Mouse (Mus musculus): Measurements from ENCODE around the gene Tnnc2. TPM values are rescaled to one million over a fixed set of nuclear protein-coding genes. Genes with fewer than 3 reads are reported as not detected.

The Tnnc2 gene
- 5.1 and 8.4 TPM in 2 replicates for polyA plus RNA-seq (2015; fragmentation: Nextera tagmentation; extraction: Ambion mirVana)

- H3K9ac ChIP-seq: no peak within 1 kb of the TSS
- 65% methylated on average over 8 of the region's 8 CpGs for WGBS (ENCODE audit: insufficient replicate concordance)
- H3K9me3 ChIP-seq (replicated peaks): no peaks in the 10 kb centered on the region
- peaks cover 63% of the 10 kb centered on the region for H3K27me3 ChIP-seq
- H3K27ac ChIP-seq: no peak within 1 kb of the TSS
- ATAC-seq (ENCODE audit: low read depth): no peak
- DNase-seq: no peak
- no peak within 1 kb of the TSS for H3K4me2 ChIP-seq
- H3K4me1 ChIP-seq (replicated peaks): peaks cover 16% of the 10 kb centered on the region
- no peak within 1 kb of the TSS for H3K4me3 ChIP-seq (replicated peaks)
- no peaks in the 10 kb centered on the region for H3K36me3 ChIP-seq
Observed at GRCm38 (mm10) chr2:164779481-164780086, at the start of gene Tnnc2. TSS of gene Tnnc2 (minus strand) at chr2:164779967.

- WGBS (ENCODE audit: insufficient replicate concordance): 82% methylated on average over 1 of the region's 1 CpGs
- H3K4me2 ChIP-seq: no peak overlapping the region
- no peak for DNase-seq
Observed at GRCm38 (mm10) chr2:164829090-164829489, 49.3 kb upstream of the Tnnc2 start.

GRCm38 (mm10) chr2:164828437-164828836, 48.7 kb upstream of the Tnnc2 start, which contains the start of gene Spata25:
TSS of gene Spata25 (minus strand) at chr2:164828537.
- Histone ChIP-seq H3K27ac (0 out of 2 replicates have a peak within 1 kb of the TSS, but pooled peaks have one; percentile 36), H3K4me2 (no peak within 1 kb of the TSS), H3K36me3 (peaks cover 33% of the 10 kb centered on the region), H3K9ac (0 out of 2 replicates have a peak within 1 kb of the TSS, but pooled peaks have one; percentile 7), H3K4me1 (replicated peaks) (peaks cover 39% of the 10 kb centered on the region), H3K27me3 (no peaks in the 10 kb centered on the region), H3K9me3 (replicated peaks) (no peaks in the 10 kb centered on the region), H3K4me3 (replicated peaks) (no peak within 1 kb of the TSS)
- no peak for DNase-seq
- 68% methylated on average over 6 of the region's 6 CpGs for WGBS (ENCODE audit: insufficient replicate concordance)
- no peak for ATAC-seq (ENCODE audit: low read depth)

More at GRCm38 (mm10) chr2:164829090-164829489, 49.3 kb upstream of the Tnnc2 start:
- Histone ChIP-seq H3K36me3 (peaks cover 33% of the 10 kb centered on the region), H3K9me3 (replicated peaks) (no peaks in the 10 kb centered on the region), H3K4me1 (replicated peaks) (peaks cover 37% of the 10 kb centered on the region), H3K4me3 (replicated peaks) (no peak overlapping the region), H3K27me3 (no peaks in the 10 kb centered on the region), H3K27ac (no peak overlapping the region), H3K9ac (no peak overlapping the region)
- ATAC-seq (ENCODE audit: low read depth): no peak

GRCm38 (mm10) chr2:164827146-164827850, 47.5 kb upstream of the Tnnc2 start:
- no peak for ATAC-seq (ENCODE audit: low read depth)
- Histone ChIP-seq H3K4me1 (replicated peaks) (peaks cover 33% of the 10 kb centered on the region), H3K4me2 (no peak overlapping the region), H3K27ac (peak overlapping the region; percentile 36; the same call in 1 of the 2 replicates), H3K9ac (0 out of 2 replicates have a peak overlapping the region, but pooled peaks have one; percentile 7), H3K36me3 (peaks cover 33% of the 10 kb centered on the region), H3K9me3 (replicated peaks) (no peaks in the 10 kb centered on the region), H3K27me3 (no peaks in the 10 kb centered on the region), H3K4me3 (replicated peaks) (no peak overlapping the region)
- 64% methylated on average over 16 of the region's 16 CpGs for WGBS (ENCODE audit: insufficient replicate concordance)
- DNase-seq: no peak

GRCm38 (mm10) chr2:164825521-164825920, 45.8 kb upstream of the Tnnc2 start:
- Histone ChIP-seq H3K4me3 (replicated peaks) (no peak overlapping the region), H3K27ac (no peak overlapping the region), H3K9me3 (replicated peaks) (no peaks in the 10 kb centered on the region), H3K36me3 (peaks cover 43% of the 10 kb centered on the region), H3K4me1 (replicated peaks) (peaks cover 39% of the 10 kb centered on the region), H3K4me2 (no peak overlapping the region), H3K9ac (no peak overlapping the region), H3K27me3 (no peaks in the 10 kb centered on the region)
- ATAC-seq (ENCODE audit: low read depth) (no peak), DNase-seq (no peak)
- 92% methylated on average over 17 of the region's 17 CpGs for WGBS (ENCODE audit: insufficient replicate concordance)

GRCm38 (mm10) chr2:164823969-164824368, 44.2 kb upstream of the Tnnc2 start:
- WGBS (ENCODE audit: insufficient replicate concordance): 81% methylated on average over 4 of the region's 4 CpGs
- no peaks in the 10 kb centered on the region for H3K27me3 ChIP-seq
- H3K4me2 ChIP-seq: peak overlapping the region; percentile 84
- H3K36me3 ChIP-seq: peaks cover 51% of the 10 kb centered on the region
- ATAC-seq (ENCODE audit: low read depth) (no peak), DNase-seq (no peak)
- peak overlapping the region; percentile 72 for H3K4me3 ChIP-seq (replicated peaks)
- peaks cover 39% of the 10 kb centered on the region for H3K4me1 ChIP-seq (replicated peaks)
- H3K9me3 ChIP-seq (replicated peaks): no peaks in the 10 kb centered on the region
- no peak overlapping the region for H3K9ac ChIP-seq
- no peak overlapping the region for H3K27ac ChIP-seq

GRCm38 (mm10) chr2:164823181-164823585, 43.4 kb upstream of the Tnnc2 start:
- Histone ChIP-seq H3K4me2 (peak overlapping the region; percentile 84), H3K27me3 (no peaks in the 10 kb centered on the region), H3K36me3 (peaks cover 51% of the 10 kb centered on the region), H3K9me3 (replicated peaks) (no peaks in the 10 kb centered on the region), H3K9ac (peak overlapping the region; percentile 79), H3K4me3 (replicated peaks) (peak overlapping the region; percentile 72), H3K4me1 (replicated peaks) (peaks cover 39% of the 10 kb centered on the region), H3K27ac (peak overlapping the region; percentile 66)
- WGBS (ENCODE audit: insufficient replicate concordance): 1% methylated on average over 10 of the region's 10 CpGs
- ATAC-seq (ENCODE audit: low read depth) (peak; percentile 35), DNase-seq (peak; percentile 42)

GRCm38 (mm10) chr2:164822636-164823165, 42.9 kb upstream of the Tnnc2 start, which contains the start of gene Zswim1:
TSS of gene Zswim1 (plus strand) at chr2:164822686.
- peak within 1 kb of the TSS; percentile 66 for H3K27ac ChIP-seq
- ATAC-seq (ENCODE audit: low read depth): peak; percentile 99
- 2% methylated on average over 32 of the region's 32 CpGs for WGBS (ENCODE audit: insufficient replicate concordance)

GRCm38 (mm10) chr2:164821060-164821459, 41.3 kb upstream of the Tnnc2 start:
- Histone ChIP-seq H3K27ac (no peak overlapping the region), H3K27me3 (no peaks in the 10 kb centered on the region), H3K36me3 (peaks cover 34% of the 10 kb centered on the region), H3K4me3 (replicated peaks) (no peak overlapping the region), H3K4me2 (no peak overlapping the region), H3K4me1 (replicated peaks) (peaks cover 41% of the 10 kb centered on the region), H3K9ac (no peak overlapping the region), H3K9me3 (replicated peaks) (no peaks in the 10 kb centered on the region)
- 83% methylated on average over 6 of the region's 6 CpGs for WGBS (ENCODE audit: insufficient replicate concordance)
- ATAC-seq (ENCODE audit: low read depth): no peak
- no peak for DNase-seq

More at GRCm38 (mm10) chr2:164822636-164823165, 42.9 kb upstream of the Tnnc2 start, which contains the start of gene Zswim1:
- Histone ChIP-seq H3K4me3 (replicated peaks) (peak within 1 kb of the TSS; percentile 72), H3K36me3 (peaks cover 48% of the 10 kb centered on the region), H3K4me1 (replicated peaks) (peaks cover 42% of the 10 kb centered on the region), H3K9me3 (replicated peaks) (no peaks in the 10 kb centered on the region), H3K27me3 (no peaks in the 10 kb centered on the region), H3K4me2 (peak within 1 kb of the TSS; percentile 84), H3K9ac (peak within 1 kb of the TSS; percentile 79)
- DNase-seq: peak; percentile 99

GRCm38 (mm10) chr2:164817703-164818102, 37.9 kb upstream of the Tnnc2 start:
- Histone ChIP-seq H3K4me1 (replicated peaks) (peaks cover 43% of the 10 kb centered on the region), H3K27ac (no peak overlapping the region), H3K9me3 (replicated peaks) (no peaks in the 10 kb centered on the region), H3K36me3 (peaks cover 25% of the 10 kb centered on the region), H3K27me3 (no peaks in the 10 kb centered on the region), H3K4me3 (replicated peaks) (no peak overlapping the region), H3K9ac (no peak overlapping the region), H3K4me2 (no peak overlapping the region)
- WGBS (ENCODE audit: insufficient replicate concordance): 72% methylated on average over 5 of the region's 5 CpGs
- ATAC-seq (ENCODE audit: low read depth) (no peak), DNase-seq (no peak)

GRCm38 (mm10) chr2:164817206-164817605, 37.4 kb upstream of the Tnnc2 start:
- H3K27ac ChIP-seq: no peak overlapping the region
- H3K4me2 ChIP-seq: no peak overlapping the region
- ATAC-seq (ENCODE audit: low read depth) (no peak), DNase-seq (no peak)
- H3K36me3 ChIP-seq: peaks cover 28% of the 10 kb centered on the region
- H3K4me3 ChIP-seq (replicated peaks): no peak overlapping the region
- 76% methylated on average over 6 of the region's 6 CpGs for WGBS (ENCODE audit: insufficient replicate concordance)
- H3K4me1 ChIP-seq (replicated peaks): peaks cover 40% of the 10 kb centered on the region
- no peak overlapping the region for H3K9ac ChIP-seq
- H3K9me3 ChIP-seq (replicated peaks): no peaks in the 10 kb centered on the region
- H3K27me3 ChIP-seq: no peaks in the 10 kb centered on the region
